Mouse (Mus musculus): ENCODE measurements around the gene Shox2. TPM values are rescaled to one million over a fixed set of nuclear protein-coding genes. Genes with fewer than 3 reads are reported as not detected.
A peak's percentile ranks its signal among the peaks of the same experiment; 100 is the strongest.

Gene Shox2
- polyA plus RNA-seq, 1 experiment from 2014 or later: 18.6 TPM

DNA sequence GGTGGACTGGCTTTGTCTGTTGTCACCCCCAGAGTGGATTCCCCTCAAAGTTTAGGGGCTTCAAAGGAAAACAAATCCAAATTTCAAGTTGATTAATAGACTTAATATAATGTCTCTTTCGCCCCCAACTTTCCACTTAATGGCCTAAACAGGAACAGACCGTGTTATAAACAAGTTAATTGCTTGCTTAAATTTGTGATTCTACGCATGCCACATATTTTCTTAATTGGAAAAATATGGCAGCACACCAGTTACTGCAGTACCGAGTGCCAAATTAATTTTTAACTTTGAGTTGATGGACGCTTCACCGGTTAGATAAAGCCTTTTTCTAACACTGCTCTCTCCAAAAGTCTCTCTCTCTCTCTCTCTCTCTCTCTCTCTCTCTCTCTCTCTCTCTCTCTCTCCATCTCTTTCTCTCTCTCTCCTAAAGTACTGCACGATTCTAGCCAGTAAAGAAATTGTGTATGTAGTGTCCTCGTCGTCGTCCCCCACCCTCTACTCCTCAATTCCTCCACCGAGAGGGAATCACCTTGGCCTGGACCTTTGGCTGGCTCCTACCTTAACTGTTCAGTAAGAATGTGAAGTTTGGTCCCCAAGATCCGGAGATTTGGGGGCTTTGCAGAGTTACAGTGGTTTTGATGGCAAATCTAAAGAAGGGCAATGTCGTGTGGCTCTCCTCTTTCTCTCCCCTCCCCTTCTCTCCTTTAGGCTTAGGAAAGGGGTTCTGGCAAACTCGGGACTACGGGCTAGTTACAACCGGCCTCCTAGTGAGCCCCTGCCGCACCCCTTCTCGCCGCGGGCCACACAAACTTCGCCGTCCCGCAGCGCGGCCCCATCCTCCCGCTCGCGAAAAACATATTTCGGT is 1.2 kb downstream of the Shox2 start:
- Histone ChIP-seq H3K9ac (ENCODE audit: low read depth, low read length) (peak overlapping the region; percentile 79), H3K4me2 (ENCODE audit: low read depth, low read length) (peak overlapping the region; percentile 85), H3K27ac (replicated peaks; ENCODE audit: low read depth, low read length) (peak overlapping the region; percentile 83), H3K4me1 (ENCODE audit: control insufficient read depth, insufficient read depth, low read length) (0 out of 2 replicates have a peak, but pooled peaks cover 6% of the 10 kb centered on the region), H3K4me3 (ENCODE audit: low read depth, low read length) (peak overlapping the region; percentile 65), H3K27me3 (replicated peaks; ENCODE audit: control insufficient read depth, insufficient read depth, low read length) (peaks cover 79% of the 10 kb centered on the region), H3K9me3 (ENCODE audit: control insufficient read depth, low read length) (no peaks in the 10 kb centered on the region), H3K36me3 (ENCODE audit: control insufficient read depth, insufficient read depth, low read length) (no peaks in the 10 kb centered on the region)
- DNase-seq (ENCODE audit: low spot score) (no peak), ATAC-seq (ENCODE audit: low read depth) (no peak)
- 3% methylated on average over 22 of the region's 29 CpGs for WGBS

DNA sequence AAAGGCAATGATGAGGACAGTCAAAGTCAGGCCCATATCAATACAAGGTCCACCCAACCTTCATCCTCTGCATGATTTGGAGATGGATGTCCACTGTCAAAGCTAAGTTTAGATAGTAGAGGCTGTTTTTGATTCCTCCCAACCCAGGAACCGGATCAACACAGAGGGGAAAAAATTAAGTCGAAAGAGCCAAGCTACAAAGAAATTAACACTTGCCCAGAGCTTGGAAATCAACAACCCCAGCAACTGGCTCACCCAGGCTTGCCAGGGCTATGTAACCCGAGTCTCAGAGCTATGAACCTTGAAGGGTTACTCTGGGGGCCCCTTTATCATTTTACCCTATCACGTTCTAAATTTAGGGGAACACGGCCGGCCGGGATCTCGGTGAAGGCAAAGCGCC is 2.1 kb downstream of the Shox2 start:
- H3K36me3 ChIP-seq (ENCODE audit: control insufficient read depth, insufficient read depth, low read length): no peaks in the 10 kb centered on the region
- H3K27ac ChIP-seq (replicated peaks; ENCODE audit: low read depth, low read length): peak overlapping the region; percentile 25; the same call in 1 of the 2 replicates
- H3K9ac ChIP-seq (ENCODE audit: low read depth, low read length): peak overlapping the region; percentile 79
- no peaks in the 10 kb centered on the region for H3K9me3 ChIP-seq (ENCODE audit: control insufficient read depth, low read length)
- peak overlapping the region; percentile 85 for H3K4me2 ChIP-seq (ENCODE audit: low read depth, low read length)
- H3K4me3 ChIP-seq (ENCODE audit: low read depth, low read length): peak overlapping the region; percentile 65
- 6% methylated on average over 9 of the region's 9 CpGs for WGBS
- no peak for DNase-seq (ENCODE audit: low spot score)
- ATAC-seq (ENCODE audit: low read depth): no peak
- H3K27me3 ChIP-seq (replicated peaks; ENCODE audit: control insufficient read depth, insufficient read depth, low read length): peaks cover 85% of the 10 kb centered on the region
- 0 out of 2 replicates have a peak, but pooled peaks cover 6% of the 10 kb centered on the region for H3K4me1 ChIP-seq (ENCODE audit: control insufficient read depth, insufficient read depth, low read length)

DNA sequence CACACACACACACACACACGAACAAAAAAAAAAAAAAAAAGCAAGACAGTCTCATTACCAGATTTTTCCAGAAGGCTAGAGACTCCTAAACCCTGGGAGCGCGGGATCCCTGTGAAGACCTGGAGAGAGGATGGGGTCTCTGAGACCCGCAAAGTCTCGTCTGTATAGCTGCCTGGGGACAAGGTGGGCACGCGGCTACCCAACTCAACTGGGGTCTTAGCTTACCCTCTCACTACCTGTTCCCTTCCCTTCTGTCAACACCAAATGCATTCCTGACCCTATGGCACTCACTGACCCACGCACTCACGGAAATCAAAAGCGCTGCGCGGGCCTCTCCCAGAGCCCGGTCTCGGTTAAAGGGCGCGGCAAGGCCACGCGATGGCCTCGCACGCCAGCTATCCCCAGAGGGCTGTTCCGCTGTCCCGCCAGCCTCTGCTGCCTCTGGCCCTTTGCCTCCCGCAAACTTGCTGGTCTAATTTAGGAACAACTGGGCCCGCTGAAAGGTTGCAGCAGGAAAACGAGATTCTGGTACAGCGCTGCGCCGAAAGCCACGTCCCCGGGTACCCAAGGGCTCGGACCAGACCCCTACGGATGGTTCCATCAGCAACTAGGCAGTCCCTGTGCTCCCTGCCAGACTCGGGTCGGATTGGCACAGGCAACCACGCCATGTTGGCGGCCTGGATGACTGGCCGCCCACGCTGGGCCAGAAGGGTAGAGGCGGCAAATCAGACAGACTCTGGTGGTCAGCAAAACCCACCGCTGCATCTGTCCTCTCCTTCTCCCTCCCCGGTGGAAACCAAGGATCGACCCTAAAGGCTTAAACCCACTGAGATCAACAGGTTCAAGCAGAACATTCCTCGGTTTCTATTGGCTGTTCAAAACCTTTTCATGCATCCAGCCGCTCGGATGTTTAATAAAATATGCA is 2.9 kb downstream of the Shox2 start:
- peak overlapping the region; percentile 65 for H3K4me3 ChIP-seq (ENCODE audit: low read depth, low read length)
- H3K9ac ChIP-seq (ENCODE audit: low read depth, low read length): peak overlapping the region; percentile 79
- H3K36me3 ChIP-seq (ENCODE audit: control insufficient read depth, insufficient read depth, low read length): no peaks in the 10 kb centered on the region
- 5% methylated on average over 40 of the region's 45 CpGs for WGBS
- H3K27me3 ChIP-seq (replicated peaks; ENCODE audit: control insufficient read depth, insufficient read depth, low read length): peaks cover 85% of the 10 kb centered on the region
- 0 out of 2 replicates have a peak, but pooled peaks cover 7% of the 10 kb centered on the region for H3K4me1 ChIP-seq (ENCODE audit: control insufficient read depth, insufficient read depth, low read length)
- peak overlapping the region; percentile 65 for H3K27ac ChIP-seq (replicated peaks; ENCODE audit: low read depth, low read length)
- no peak for DNase-seq (ENCODE audit: low spot score)
- no peaks in the 10 kb centered on the region for H3K9me3 ChIP-seq (ENCODE audit: control insufficient read depth, low read length)
- peak overlapping the region; percentile 85 for H3K4me2 ChIP-seq (ENCODE audit: low read depth, low read length)
- ATAC-seq (ENCODE audit: low read depth): no peak

DNA sequence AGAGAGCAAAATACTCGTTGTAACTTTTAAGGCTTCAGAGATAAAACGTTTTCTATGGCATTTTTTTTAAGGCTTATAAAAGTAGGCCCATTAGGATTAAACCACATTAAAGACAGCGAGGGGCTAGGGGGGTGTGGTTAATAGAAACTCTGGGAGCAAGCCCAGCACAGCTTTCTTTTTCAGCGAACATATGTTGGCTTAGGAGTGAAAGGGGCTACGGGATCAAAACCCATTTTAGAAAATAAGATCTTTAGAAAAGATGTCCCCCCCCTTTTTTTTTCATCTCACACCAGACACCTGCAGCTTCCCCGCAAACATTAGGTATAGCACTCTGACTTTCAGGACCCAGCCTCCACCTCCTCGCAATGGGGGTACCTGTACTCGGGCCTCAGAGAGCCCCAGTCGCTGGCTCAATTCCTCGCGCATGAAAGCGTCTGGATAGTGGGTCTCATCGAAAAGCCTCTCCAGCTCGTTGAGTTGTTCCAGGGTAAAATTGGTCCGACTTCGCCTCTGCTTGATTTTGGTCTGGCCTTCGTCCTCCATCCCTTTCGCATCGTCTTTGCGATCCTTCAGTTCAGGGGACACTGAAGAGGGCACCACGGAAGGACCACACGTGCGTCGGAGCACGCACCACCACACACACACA is 3.6 kb downstream of the Shox2 start:
- peak overlapping the region; percentile 85 for H3K4me2 ChIP-seq (ENCODE audit: low read depth, low read length)
- ATAC-seq (ENCODE audit: low read depth): no peak
- peak overlapping the region; percentile 65 for H3K27ac ChIP-seq (replicated peaks; ENCODE audit: low read depth, low read length)
- DNase-seq (ENCODE audit: low spot score): no peak
- H3K36me3 ChIP-seq (ENCODE audit: control insufficient read depth, insufficient read depth, low read length): no peaks in the 10 kb centered on the region
- H3K9me3 ChIP-seq (ENCODE audit: control insufficient read depth, low read length): no peaks in the 10 kb centered on the region
- 10% methylated on average over 25 of the region's 25 CpGs for WGBS
- H3K4me1 ChIP-seq (ENCODE audit: control insufficient read depth, insufficient read depth, low read length): 0 out of 2 replicates have a peak, but pooled peaks cover 13% of the 10 kb centered on the region
- H3K4me3 ChIP-seq (ENCODE audit: low read depth, low read length): peak overlapping the region; percentile 65
- peak overlapping the region; percentile 79 for H3K9ac ChIP-seq (ENCODE audit: low read depth, low read length)
- H3K27me3 ChIP-seq (replicated peaks; ENCODE audit: control insufficient read depth, insufficient read depth, low read length): peaks cover 91% of the 10 kb centered on the region

DNA sequence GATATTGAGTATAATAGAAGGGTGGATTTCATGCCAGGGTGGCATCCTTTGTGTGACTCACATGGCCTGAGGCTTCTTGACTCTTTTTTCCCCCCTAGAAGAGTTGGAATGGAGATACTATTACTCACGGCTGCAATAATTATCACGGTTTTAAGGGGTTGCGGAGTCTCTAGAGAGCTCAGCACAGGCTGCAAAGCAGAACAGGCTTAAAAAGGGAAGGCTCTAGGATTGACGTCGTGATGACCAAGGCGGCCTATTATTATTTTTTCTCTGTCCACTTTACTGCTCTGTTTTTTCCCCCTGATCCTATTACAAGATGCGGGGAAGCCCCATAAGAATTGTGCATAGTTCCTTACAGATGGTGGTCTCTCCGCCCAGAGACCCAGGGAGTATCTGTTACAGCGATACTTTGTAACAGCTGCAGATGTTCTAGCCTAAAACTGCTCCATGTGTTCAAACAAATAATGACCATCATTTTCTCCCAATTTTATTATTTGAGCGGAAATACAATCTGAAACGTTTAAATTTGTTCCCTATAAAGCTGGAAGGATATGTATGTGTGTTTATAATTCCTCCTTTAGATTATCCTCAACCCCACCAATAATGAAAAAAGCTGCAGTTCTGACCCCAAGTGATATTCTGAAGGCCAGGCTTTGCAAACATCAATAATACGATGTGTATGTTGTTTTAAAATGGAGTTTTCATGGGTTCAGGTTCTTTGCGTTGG is 4.5 kb downstream of the Shox2 start:
- H3K9me3 ChIP-seq (ENCODE audit: control insufficient read depth, low read length): no peaks in the 10 kb centered on the region
- DNase-seq (ENCODE audit: low spot score) (peak; percentile 64), ATAC-seq (ENCODE audit: low read depth) (no peak)
- H3K4me3 ChIP-seq (ENCODE audit: low read depth, low read length): peak overlapping the region; percentile 65; the same call in 1 of the 2 replicates
- H3K4me2 ChIP-seq (ENCODE audit: low read depth, low read length): peak overlapping the region; percentile 85
- H3K9ac ChIP-seq (ENCODE audit: low read depth, low read length): no peak overlapping the region
- WGBS: 13% methylated on average over 13 of the region's 13 CpGs
- 0 out of 2 replicates have a peak, but pooled peaks cover 13% of the 10 kb centered on the region for H3K4me1 ChIP-seq (ENCODE audit: control insufficient read depth, insufficient read depth, low read length)
- H3K27me3 ChIP-seq (replicated peaks; ENCODE audit: control insufficient read depth, insufficient read depth, low read length): peaks cover 91% of the 10 kb centered on the region
- H3K36me3 ChIP-seq (ENCODE audit: control insufficient read depth, insufficient read depth, low read length): no peaks in the 10 kb centered on the region
- no peak overlapping the region; the same call in 1 of the 2 replicates for H3K27ac ChIP-seq (replicated peaks; ENCODE audit: low read depth, low read length)

DNA sequence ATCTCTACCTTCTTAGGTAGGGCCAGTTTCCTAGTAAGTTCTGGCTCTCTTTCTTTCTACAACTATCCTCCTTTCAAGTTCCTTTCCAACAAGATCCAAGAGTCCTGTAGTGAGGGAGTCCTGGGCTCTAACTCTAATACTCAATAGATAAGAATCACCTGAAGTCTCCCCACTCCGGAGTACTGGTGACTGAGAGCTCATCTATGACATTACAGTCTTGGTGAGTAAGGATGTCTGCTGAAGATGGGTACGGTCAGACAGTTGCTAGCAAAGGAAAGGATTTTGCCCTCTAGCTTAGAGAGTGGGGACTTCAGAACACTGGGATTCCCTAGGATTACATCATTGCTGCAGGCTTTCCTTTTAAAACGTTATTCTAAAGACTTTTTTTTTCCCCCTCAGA is 7.1 kb downstream of the Shox2 start:
- no peak for ATAC-seq (ENCODE audit: low read depth)
- no peak for DNase-seq (ENCODE audit: low spot score)
- H3K9me3 ChIP-seq (ENCODE audit: control insufficient read depth, low read length): no peaks in the 10 kb centered on the region
- no peaks in the 10 kb centered on the region for H3K36me3 ChIP-seq (ENCODE audit: control insufficient read depth, insufficient read depth, low read length)
- 25% methylated on average over 3 of the region's 3 CpGs for WGBS
- no peak overlapping the region for H3K9ac ChIP-seq (ENCODE audit: low read depth, low read length)
- no peak overlapping the region for H3K4me2 ChIP-seq (ENCODE audit: low read depth, low read length)
- peaks cover 26% of the 10 kb centered on the region; the same call in 1 of the 2 replicates for H3K4me1 ChIP-seq (ENCODE audit: control insufficient read depth, insufficient read depth, low read length)
- peaks cover 93% of the 10 kb centered on the region for H3K27me3 ChIP-seq (replicated peaks; ENCODE audit: control insufficient read depth, insufficient read depth, low read length)
- H3K4me3 ChIP-seq (ENCODE audit: low read depth, low read length): no peak overlapping the region
- no peak overlapping the region for H3K27ac ChIP-seq (replicated peaks; ENCODE audit: low read depth, low read length)

DNA sequence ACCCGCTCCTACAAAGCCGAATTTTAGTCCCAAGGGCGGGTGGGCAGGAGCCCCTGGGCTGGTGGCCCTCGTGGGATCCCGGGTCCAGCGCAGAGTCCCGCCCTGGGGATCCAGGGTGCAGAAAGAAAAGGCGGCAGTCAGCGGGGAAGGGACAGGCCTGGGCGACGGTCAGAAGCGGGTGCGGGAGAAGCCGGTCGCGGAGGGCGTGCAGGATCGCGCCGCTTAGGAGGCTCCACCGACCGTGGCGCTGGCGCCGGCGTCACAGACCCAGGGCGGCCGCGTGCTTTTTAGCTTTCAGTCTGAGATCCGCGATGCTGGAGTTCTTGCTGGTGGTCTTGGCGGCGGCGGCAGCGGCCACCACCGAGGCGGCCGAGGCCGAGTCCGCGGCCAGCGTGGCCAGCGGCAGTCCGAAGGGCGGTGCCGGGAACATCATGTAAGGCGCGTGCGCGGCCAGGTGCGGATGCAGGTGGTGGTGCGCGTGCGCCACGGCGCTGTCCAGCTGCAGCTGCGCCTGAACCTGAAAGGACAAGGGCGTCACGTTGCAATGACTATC is 8.1 kb downstream of the Shox2 start:
- peak overlapping the region; percentile 45 for H3K9ac ChIP-seq (ENCODE audit: low read depth, low read length)
- peak overlapping the region; percentile 77 for H3K4me2 ChIP-seq (ENCODE audit: low read depth, low read length)
- peaks cover 84% of the 10 kb centered on the region for H3K27me3 ChIP-seq (replicated peaks; ENCODE audit: control insufficient read depth, insufficient read depth, low read length)
- H3K9me3 ChIP-seq (ENCODE audit: control insufficient read depth, low read length): no peaks in the 10 kb centered on the region
- H3K27ac ChIP-seq (replicated peaks; ENCODE audit: low read depth, low read length): peak overlapping the region; percentile 1; the same call in 1 of the 2 replicates
- H3K4me3 ChIP-seq (ENCODE audit: low read depth, low read length): peak overlapping the region; percentile 52
- H3K36me3 ChIP-seq (ENCODE audit: control insufficient read depth, insufficient read depth, low read length): no peaks in the 10 kb centered on the region
- peaks cover 20% of the 10 kb centered on the region; the same call in 1 of the 2 replicates for H3K4me1 ChIP-seq (ENCODE audit: control insufficient read depth, insufficient read depth, low read length)
- under 1% methylated on average over 40 of the region's 59 CpGs for WGBS
- DNase-seq (ENCODE audit: low spot score): peak; percentile 73
- ATAC-seq (ENCODE audit: low read depth): peak; percentile 74
